Mouse (Mus musculus): ENCODE measurements at regions not wholly inside any gene's neighbourhood (a gene's known extent, or its start where the extent isn't known, plus 50 kb on each side); places are given as distances from the start of the nearest gene placed in this dataset.
"Not testable (repeated sequence)": the region's sequence is repeated elsewhere in the genome, so short reads cannot be mapped to it uniquely, and the experiment has no call there.

DNA sequence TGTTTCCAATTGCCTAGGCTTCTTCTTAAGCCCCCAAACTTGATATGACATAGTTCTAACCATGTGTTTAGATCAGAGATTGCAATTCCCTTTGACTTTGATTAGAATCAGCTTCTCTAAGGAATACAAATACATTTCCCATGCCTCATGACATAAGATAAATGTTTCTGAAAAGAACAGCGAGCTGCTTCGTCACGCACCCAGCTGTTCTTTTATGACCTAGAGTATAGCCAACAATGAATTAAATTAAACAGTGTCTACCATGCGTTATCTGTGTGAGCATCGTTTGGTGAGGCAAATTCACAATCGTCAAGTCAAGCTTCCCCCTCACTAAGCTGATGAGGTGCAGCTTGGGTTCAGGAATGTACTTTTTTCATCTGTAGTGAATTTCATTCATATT, 261.8 kb upstream of the Dcbld2 start:
- H3K27me3 ChIP-seq (ENCODE audit: control insufficient read depth, insufficient read depth, low read length, poor library complexity, severe bottlenecking), result no peaks in the 10 kb centered on the region
- no peaks in the 10 kb centered on the region for H3K36me3 ChIP-seq (ENCODE audit: control insufficient read depth, insufficient read depth, low read length, poor library complexity, severe bottlenecking)
- DNase-seq (ENCODE audit: low read depth, low spot score), result no peak

DNA sequence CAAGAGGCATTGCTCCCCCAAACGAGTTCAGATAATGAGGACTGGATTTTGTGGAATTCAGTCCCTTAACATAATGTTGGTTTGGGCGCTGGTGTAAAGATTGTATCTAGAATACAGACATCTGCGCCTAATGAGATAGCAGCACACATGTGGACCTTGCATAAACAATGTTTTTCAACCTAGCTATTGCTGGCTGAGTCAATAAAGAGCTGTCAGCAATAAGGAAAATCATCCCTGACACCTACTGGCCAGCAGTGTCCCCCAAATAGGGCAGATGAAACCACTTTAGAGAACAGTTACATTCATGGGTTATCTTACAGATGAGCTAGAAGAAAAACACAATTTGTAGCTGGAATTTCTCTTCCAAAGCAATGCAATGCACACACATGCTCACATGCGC, 252.7 kb upstream of the Dcbld2 start:
- Histone ChIP-seq H3K36me3 (ENCODE audit: control insufficient read depth, insufficient read depth, low read length, poor library complexity, severe bottlenecking) (no peaks in the 10 kb centered on the region), H3K27me3 (ENCODE audit: control insufficient read depth, insufficient read depth, low read length, poor library complexity, severe bottlenecking) (no peaks in the 10 kb centered on the region)

DNA sequence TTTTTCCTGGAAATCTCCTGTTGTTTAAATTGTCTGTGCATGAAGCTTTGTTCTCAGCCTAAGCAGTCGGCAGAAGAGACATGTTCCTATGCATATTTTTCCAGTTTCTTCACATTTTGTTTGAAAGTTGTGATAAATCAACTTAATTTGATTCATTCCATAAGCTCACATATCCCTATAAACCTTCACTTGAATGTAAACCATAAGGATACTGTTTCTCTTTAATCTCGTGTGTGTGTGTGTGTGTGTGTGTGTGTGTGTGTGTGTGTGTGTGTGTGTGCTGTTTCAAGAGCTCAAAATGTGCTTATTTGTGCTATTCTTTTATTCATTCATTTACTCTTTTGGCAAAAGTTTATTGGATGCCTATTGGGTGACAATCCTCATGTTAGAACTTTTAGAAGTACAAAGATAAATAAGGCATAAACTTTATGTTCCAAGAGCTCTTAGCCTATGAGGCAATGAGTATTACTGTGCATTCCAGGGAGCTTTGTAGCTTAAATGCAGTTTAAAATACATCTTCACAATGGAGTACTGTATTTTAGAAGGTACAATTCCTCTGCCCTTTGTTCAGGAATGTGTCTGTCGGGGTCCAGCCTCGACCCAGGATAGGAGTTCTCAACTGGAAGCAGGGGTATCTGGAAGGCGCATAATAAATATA, 229.4 kb upstream of the Dcbld2 start:
- Histone ChIP-seq H3K27me3 (ENCODE audit: control insufficient read depth, insufficient read depth, low read length, poor library complexity, severe bottlenecking) (no peaks in the 10 kb centered on the region), H3K36me3 (ENCODE audit: control insufficient read depth, insufficient read depth, low read length, poor library complexity, severe bottlenecking) (no peaks in the 10 kb centered on the region)
- no peak for DNase-seq (ENCODE audit: low read depth, low spot score)

More for the DNA sequence above, 252.7 kb upstream of the Dcbld2 start:
- no peak for DNase-seq (ENCODE audit: low read depth, low spot score)

DNA sequence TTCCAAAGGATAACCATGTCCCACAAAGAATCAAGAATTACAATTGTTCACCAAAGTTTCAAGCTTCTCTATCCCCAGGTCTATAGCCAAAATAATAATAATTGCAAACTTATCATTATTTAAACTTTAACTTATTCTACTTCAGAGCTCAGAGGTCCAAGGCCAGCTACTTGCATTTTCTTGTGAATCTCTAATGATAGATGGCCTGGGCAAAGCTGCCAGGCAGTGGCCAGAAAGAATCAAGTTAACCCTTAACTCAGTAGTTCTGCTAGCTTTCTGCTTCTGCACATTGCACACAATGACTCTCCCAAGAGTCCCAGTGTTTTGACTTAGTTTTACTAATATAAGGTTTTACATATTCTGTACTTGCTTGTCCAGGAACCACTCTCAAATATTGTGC, 228.3 kb upstream of the Dcbld2 start:
- not testable (repeated sequence) for H3K27me3 ChIP-seq (ENCODE audit: control insufficient read depth, insufficient read depth, low read length, poor library complexity, severe bottlenecking); DNase-seq (ENCODE audit: low read depth, low spot score); H3K36me3 ChIP-seq (ENCODE audit: control insufficient read depth, insufficient read depth, low read length, poor library complexity, severe bottlenecking)

DNA sequence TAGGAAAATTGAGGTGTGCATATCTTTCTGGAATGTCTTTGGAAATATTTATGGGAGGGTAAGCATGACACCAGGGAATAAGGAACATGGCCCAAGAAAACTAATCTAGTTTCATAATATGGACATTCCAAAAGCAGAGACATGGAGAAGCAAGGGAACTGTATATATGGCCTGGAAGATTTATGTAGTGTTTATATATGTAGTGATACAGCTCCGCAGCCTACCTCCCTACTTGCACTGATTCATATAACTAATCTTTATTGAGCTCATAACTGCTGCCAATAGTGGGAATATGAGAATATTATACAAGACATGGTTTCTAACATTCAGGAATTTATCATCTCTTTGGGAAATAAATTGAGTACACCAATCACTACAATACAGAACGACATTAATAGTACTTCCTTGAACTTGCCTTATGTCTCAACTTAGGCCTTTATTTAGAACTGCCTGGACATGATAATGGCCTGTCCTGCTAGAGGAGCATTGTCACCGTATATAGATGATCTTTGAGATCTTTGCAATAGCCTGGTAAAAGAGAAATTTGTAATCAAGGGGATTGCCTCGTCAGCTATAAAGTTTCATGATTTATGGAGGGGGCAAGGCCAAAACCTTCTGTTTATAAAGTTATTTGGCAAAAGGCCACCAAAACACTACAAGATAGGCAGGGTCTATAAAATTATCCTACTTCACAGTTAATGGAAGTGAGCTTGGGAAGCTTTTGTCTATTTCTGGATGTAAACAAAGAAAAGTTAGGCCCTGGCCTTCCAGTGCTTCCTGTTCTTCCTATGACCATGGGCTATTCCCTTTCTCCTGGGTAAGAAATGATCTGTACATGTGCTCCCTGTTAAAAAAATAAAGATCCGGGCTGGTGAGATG, 213.4 kb upstream of the Dcbld2 start:
- Histone ChIP-seq H3K36me3 (ENCODE audit: control insufficient read depth, insufficient read depth, low read length, poor library complexity, severe bottlenecking) (no peaks in the 10 kb centered on the region), H3K27me3 (ENCODE audit: control insufficient read depth, insufficient read depth, low read length, poor library complexity, severe bottlenecking) (no peaks in the 10 kb centered on the region)
- no peak for DNase-seq (ENCODE audit: low read depth, low spot score)

DNA sequence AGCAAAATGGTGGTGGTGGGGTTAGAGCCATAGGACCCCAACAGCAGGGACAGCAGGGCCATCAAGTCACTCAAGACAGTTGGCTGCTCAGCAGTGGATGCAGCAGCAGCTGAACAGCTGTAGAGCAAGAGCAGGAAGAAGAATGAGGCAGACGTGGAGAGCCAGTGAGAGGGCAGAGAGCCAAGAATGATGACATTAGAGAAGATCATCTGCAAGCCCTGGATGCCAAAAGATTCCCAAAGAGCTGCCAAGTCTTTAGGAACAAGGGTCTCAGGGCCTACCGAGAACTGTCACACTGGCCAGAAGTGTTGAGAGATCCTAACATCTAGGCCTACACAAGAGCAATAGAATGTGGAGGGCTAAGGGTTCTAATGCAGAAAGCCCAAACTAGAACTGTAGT, 196.4 kb upstream of the Dcbld2 start:
- Histone ChIP-seq H3K27me3 (ENCODE audit: control insufficient read depth, insufficient read depth, low read length, poor library complexity, severe bottlenecking) (no peaks in the 10 kb centered on the region), H3K36me3 (ENCODE audit: control insufficient read depth, insufficient read depth, low read length, poor library complexity, severe bottlenecking) (no peaks in the 10 kb centered on the region)
- DNase-seq (ENCODE audit: low read depth, low spot score), result no peak

DNA sequence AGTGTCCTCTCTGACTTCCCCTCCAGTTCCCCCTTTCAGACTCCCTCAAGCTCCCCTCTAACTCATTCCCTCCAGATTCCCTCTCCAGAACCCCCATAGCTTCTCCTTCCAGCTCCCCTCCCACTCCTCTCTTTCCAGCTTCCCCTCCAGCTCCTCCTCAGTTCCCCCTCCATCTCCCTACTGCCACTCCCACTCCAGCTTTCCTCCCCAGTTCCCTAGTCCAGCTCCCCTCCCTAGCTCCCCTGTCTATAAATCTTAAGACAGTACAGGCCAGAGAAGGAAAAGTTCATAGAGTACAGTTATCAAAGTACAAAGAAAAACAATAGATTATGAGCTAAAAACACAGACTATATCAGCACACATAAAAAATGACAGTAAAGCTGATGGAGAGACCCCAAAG, 173.6 kb upstream of the Dcbld2 start:
- H3K36me3 ChIP-seq (ENCODE audit: control insufficient read depth, insufficient read depth, low read length, poor library complexity, severe bottlenecking), result no peaks in the 10 kb centered on the region
- DNase-seq (ENCODE audit: low read depth, low spot score), result no peak

DNA sequence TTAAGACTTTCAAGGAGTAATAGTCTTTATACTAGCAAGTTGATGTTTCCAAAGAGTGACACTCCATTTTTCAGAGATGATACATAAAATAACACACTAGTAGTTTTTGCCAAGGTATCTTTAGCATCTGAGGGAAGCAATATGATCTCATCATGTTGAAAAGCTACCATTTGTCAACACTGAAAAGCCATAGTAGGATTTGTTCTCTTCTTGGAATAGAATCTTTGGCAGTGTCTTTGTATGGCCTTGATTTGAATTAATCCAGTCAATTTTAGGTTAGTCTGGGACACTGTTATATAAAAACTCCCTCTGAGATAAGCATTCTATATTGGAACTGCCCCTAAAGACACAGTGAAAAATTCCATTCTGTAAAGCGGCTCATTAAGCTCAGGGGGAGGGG, 171.4 kb upstream of the Dcbld2 start:
- Histone ChIP-seq H3K27me3 (ENCODE audit: control insufficient read depth, insufficient read depth, low read length, poor library complexity, severe bottlenecking) (no peaks in the 10 kb centered on the region), H3K36me3 (ENCODE audit: control insufficient read depth, insufficient read depth, low read length, poor library complexity, severe bottlenecking) (no peaks in the 10 kb centered on the region)
- DNase-seq (ENCODE audit: low read depth, low spot score), result no peak

More for the DNA sequence above, 173.6 kb upstream of the Dcbld2 start:
- no peaks in the 10 kb centered on the region for H3K27me3 ChIP-seq (ENCODE audit: control insufficient read depth, insufficient read depth, low read length, poor library complexity, severe bottlenecking)

DNA sequence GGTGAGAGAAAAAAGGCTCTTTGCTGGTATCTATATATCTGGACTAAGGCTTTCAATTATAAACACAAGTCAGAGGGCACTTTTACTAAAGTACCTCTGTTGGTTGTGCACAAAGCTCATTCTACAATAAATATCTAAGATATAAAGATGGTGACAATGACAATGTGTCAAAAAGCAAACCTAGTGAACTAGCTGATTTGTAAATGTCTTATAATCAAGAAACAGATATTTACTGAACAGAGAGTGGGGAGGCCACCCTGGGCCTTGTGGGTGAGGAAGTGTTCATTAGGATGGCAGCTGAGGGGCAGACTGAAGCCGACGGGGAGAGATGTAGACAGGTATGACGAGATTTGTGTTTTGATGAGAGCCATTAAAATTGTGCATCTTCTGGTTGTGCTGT, 132.0 kb upstream of the Dcbld2 start:
- no peaks in the 10 kb centered on the region for H3K36me3 ChIP-seq (ENCODE audit: control insufficient read depth, insufficient read depth, low read length, poor library complexity, severe bottlenecking)
- no peaks in the 10 kb centered on the region for H3K27me3 ChIP-seq (ENCODE audit: control insufficient read depth, insufficient read depth, low read length, poor library complexity, severe bottlenecking)
- no peak for DNase-seq (ENCODE audit: low read depth, low spot score)

DNA sequence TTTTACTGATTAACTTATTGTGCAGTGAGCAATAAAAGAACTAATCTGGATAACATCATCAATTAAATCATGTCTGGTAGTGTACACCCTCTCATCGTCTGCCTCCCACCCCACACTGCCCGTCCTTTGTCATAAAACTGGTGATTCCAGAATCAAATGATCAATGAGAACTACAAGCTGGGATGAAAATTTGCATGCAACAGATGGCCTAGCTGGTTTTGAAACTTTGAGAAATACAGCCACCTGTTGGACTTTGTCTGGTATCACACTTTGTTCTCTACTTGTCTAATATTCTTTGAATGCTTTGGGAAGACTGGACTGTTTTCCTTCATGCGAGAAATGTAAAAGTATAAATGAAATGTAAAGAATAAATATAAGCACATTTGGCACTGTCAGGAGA, 126.8 kb upstream of the Dcbld2 start:
- Histone ChIP-seq H3K36me3 (ENCODE audit: control insufficient read depth, insufficient read depth, low read length, poor library complexity, severe bottlenecking) (no peaks in the 10 kb centered on the region), H3K27me3 (ENCODE audit: control insufficient read depth, insufficient read depth, low read length, poor library complexity, severe bottlenecking) (no peaks in the 10 kb centered on the region)
- no peak for DNase-seq (ENCODE audit: low read depth, low spot score)

DNA sequence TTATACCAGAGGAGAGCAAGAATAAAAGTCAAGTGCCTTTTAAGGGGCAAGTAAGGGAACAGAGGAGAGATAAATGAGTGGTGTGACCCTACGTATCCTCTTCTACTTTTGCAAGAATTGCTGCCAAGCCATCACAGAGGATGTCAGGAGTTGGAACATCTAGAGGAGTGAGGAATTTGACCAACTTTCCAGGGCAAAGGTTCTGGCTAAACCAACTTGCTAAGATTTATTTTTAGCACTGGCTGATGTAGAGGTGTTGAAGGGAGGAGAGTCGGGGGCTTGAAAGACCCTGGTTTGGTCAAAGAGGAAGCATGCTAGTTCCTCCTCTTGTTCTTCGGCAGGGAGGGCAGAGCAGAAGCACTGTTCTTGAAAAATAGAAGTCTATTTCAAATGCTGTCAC, 113.8 kb upstream of the Dcbld2 start:
- DNase-seq (ENCODE audit: low read depth, low spot score), result no peak
- Histone ChIP-seq H3K36me3 (ENCODE audit: control insufficient read depth, insufficient read depth, low read length, poor library complexity, severe bottlenecking) (no peaks in the 10 kb centered on the region), H3K27me3 (ENCODE audit: control insufficient read depth, insufficient read depth, low read length, poor library complexity, severe bottlenecking) (no peaks in the 10 kb centered on the region)

DNA sequence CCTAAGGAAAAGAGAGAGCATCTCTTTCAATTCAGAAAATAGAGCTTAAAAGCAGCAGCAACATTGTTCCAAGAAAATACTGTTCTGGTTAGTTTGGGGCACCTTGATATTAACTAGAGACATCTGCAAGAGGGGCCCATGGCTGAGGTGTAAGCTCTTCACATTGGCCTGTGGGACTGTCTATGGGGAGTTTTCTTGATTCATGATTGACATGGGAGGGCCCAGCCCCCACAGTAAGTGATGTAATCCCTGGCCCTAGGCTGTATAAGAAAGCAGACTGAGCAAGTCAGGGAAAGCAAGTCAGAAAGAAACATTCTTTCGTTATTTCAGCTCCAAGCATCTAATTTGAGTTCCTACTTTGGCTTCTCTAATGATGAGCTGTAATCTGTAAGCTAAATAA, 113.1 kb upstream of the Dcbld2 start:
- no peaks in the 10 kb centered on the region for H3K27me3 ChIP-seq (ENCODE audit: control insufficient read depth, insufficient read depth, low read length, poor library complexity, severe bottlenecking)
- no peaks in the 10 kb centered on the region for H3K36me3 ChIP-seq (ENCODE audit: control insufficient read depth, insufficient read depth, low read length, poor library complexity, severe bottlenecking)
- no peak for DNase-seq (ENCODE audit: low read depth, low spot score)

DNA sequence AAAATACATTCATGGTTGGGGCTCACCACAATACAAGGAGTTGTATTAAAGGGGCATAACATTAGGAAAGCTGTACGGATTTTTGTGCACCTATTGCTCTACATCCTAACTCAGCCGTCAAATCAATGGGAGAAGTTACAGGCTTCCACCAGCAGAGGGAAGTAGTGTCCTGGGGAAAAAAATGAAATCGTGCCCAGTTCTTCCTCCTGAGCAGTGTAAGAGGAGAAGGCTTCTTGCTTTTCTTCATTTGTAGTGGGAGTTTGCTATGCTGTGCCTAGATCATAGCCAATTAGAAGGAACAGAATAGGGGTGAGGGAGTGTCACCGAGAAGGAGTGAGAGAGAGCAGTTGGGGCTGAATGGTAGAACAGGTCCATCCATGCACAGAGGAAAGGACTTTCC, 108.7 kb upstream of the Dcbld2 start:
- Histone ChIP-seq H3K36me3 (ENCODE audit: control insufficient read depth, insufficient read depth, low read length, poor library complexity, severe bottlenecking) (no peaks in the 10 kb centered on the region), H3K27me3 (ENCODE audit: control insufficient read depth, insufficient read depth, low read length, poor library complexity, severe bottlenecking) (no peaks in the 10 kb centered on the region)
- DNase-seq (ENCODE audit: low read depth, low spot score), result peak; percentile 20

DNA sequence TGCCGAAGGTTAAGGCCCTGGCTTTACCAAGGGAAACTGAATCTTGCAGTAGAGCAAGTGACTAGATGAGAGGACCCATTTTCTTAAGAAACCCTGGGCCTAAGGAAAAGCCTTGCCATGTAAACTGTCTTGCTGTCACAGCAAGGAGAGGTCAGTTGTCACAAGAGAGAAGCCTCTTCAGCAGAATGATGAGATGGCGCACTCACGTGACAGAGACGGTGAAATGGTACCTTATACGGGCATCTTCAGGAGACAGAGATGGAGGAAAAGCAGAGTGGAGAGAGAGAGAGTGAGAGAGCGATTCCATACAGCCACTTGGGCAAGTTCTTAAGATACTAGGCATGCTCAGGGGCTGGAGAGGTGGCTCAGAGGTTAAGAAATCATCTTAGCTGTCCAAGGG, 108.1 kb upstream of the Dcbld2 start:
- no peaks in the 10 kb centered on the region for H3K27me3 ChIP-seq (ENCODE audit: control insufficient read depth, insufficient read depth, low read length, poor library complexity, severe bottlenecking)
- DNase-seq (ENCODE audit: low read depth, low spot score), result no peak
- no peaks in the 10 kb centered on the region for H3K36me3 ChIP-seq (ENCODE audit: control insufficient read depth, insufficient read depth, low read length, poor library complexity, severe bottlenecking)

DNA sequence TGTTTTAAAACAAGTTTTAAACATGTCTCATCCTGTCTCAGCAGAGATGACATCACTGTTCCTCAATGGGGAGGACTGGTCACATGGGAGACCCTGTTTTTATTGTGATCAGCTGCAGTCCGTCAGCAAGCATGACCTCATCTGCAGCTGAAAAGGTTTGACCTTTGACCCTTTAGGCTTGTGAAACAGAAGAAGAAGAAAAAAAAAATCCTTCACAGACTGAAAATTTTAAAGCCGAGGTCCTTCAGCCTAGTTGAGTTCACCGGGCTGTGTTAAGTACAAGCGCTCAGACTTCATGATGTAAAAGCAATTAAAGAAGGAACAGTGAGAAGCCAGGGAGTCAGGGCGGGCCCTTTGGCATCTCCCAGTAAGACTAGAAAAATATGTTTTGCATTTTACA, 104.7 kb upstream of the Dcbld2 start:
- Histone ChIP-seq H3K36me3 (ENCODE audit: control insufficient read depth, insufficient read depth, low read length, poor library complexity, severe bottlenecking) (no peaks in the 10 kb centered on the region), H3K27me3 (ENCODE audit: control insufficient read depth, insufficient read depth, low read length, poor library complexity, severe bottlenecking) (no peaks in the 10 kb centered on the region)
- no peak for DNase-seq (ENCODE audit: low read depth, low spot score)
